8 mouse cellular contexts compared by ENCODE assay signal in genomic region chr19:45317473-45317882, GRCm38 (mm10). TPM values are rescaled to one million over a fixed set of nuclear protein-coding genes. Genes with fewer than 3 reads are reported as not detected.
A peak's percentile ranks its signal among the peaks of the same experiment; 100 is the strongest.
DNase-seq lines count a peak whose midpoint lies in the region; ATAC-seq and TF ChIP-seq lines count a peak whose summit lies in the region.
"Had no signal": no experiment of that assay in that cellular context is flagged by ENCODE, and none has a peak within 500 bp of the region (broad histone marks: within the 10 kb centered on the region; RNA-seq: fewer than 3 reads in every experiment).

No protein-coding gene starts in this region.

- no peaks in the 10 kb centered on the region for H3K4me1 ChIP-seq in kidney, adult 2 months (ENCODE audit: control insufficient read depth, insufficient read depth, low read length)
- peaks cover 14% of the 10 kb centered on the region; the same call in 1 of the 2 replicates for H3K4me1 ChIP-seq in forebrain, embryonic 16.5 days (replicated peaks; ENCODE audit: control insufficient read depth, insufficient read depth, low read length)
- H3K4me1 ChIP-seq in neural tube, embryonic 13.5 days (replicated peaks): peaks cover 36% of the 10 kb centered on the region

- no peak for TF ChIP-seq POLR2A in kidney, adult 2 months (IDR thresholded peaks at IDR 0.05; ENCODE audit: low read depth, low read length)
- no peak for TF ChIP-seq POLR2A in brain, embryonic 14.5 days (IDR thresholded peaks at IDR 0.05; ENCODE audit: borderline replicate concordance, extremely low read depth, insufficient read depth, insufficient read length, poor library complexity, severe bottlenecking)

- no peaks in the 10 kb centered on the region for H3K36me3 ChIP-seq in kidney, adult 2 months (ENCODE audit: control insufficient read depth, insufficient read depth, low read length)
- H3K36me3 ChIP-seq in forebrain, embryonic 16.5 days (ENCODE audit: control insufficient read depth, insufficient read depth): no peaks in the 10 kb centered on the region
- H3K36me3 ChIP-seq in neural tube, embryonic 13.5 days: no peaks in the 10 kb centered on the region

- H3K9me3 ChIP-seq in forebrain, embryonic 16.5 days (ENCODE audit: control insufficient read depth, low read length): no peaks in the 10 kb centered on the region
- H3K9me3 ChIP-seq in neural tube, embryonic 13.5 days: no peaks in the 10 kb centered on the region

- WGBS in kidney, adult 2 months: 32% methylated on average over 13 of the region's 13 CpGs
- WGBS in forebrain, embryonic 16.5 days: 43% methylated on average over 13 of the region's 13 CpGs
- 19% methylated on average over 13 of the region's 13 CpGs for WGBS in neural tube, embryonic 13.5 days

- no peak overlapping the region for H3K4me2 ChIP-seq in forebrain, embryonic 16.5 days (ENCODE audit: low read length)
- peak overlapping the region; percentile 36 for H3K4me2 ChIP-seq in neural tube, embryonic 13.5 days

- no peak overlapping the region for H3K9ac ChIP-seq in forebrain, embryonic 16.5 days (replicated peaks; ENCODE audit: low read depth, low read length)
- peak overlapping the region; percentile 57 for H3K9ac ChIP-seq in neural tube, embryonic 13.5 days

- H3K27ac ChIP-seq in kidney, adult 2 months (ENCODE audit: insufficient read depth, low read depth, low read length): no peak overlapping the region
- peak overlapping the region; percentile 61 for H3K27ac ChIP-seq in forebrain, embryonic 16.5 days (ENCODE audit: low read length)
- peak overlapping the region; percentile 89 for H3K27ac ChIP-seq in neural tube, embryonic 13.5 days (replicated peaks)

- DNase-seq in kidney, postnatal 4 days: peak; percentile 39 to 60
- DNase-seq in kidney, adult 2 months: no peak
- peak; percentile 53 for DNase-seq in brain, embryonic 14.5 days (ENCODE audit: low read depth)
- DNase-seq in spleen, postnatal 36 days (ENCODE audit: low spot score in 2 of 2): no peak
- DNase-seq: thymus, adult 2 months had no signal

- H3K27me3 ChIP-seq in kidney, adult 2 months (replicated peaks; ENCODE audit: control insufficient read depth, insufficient read depth, low read length): no peaks in the 10 kb centered on the region
- no peaks in the 10 kb centered on the region for H3K27me3 ChIP-seq in forebrain, embryonic 16.5 days (replicated peaks; ENCODE audit: control insufficient read depth, insufficient read depth, low read length)
- no peaks in the 10 kb centered on the region for H3K27me3 ChIP-seq in neural tube, embryonic 13.5 days

- H3K4me3 ChIP-seq in kidney, adult 2 months (ENCODE audit: insufficient read depth, low read depth, low read length): no peak overlapping the region
- no peak overlapping the region for H3K4me3 ChIP-seq in forebrain, embryonic 16.5 days (replicated peaks; ENCODE audit: low read length)
- no peak overlapping the region for H3K4me3 ChIP-seq in neural tube, embryonic 13.5 days

- no peak for TF ChIP-seq CTCF in kidney, adult 2 months (conservative IDR thresholded peaks at IDR 0.05; ENCODE audit: insufficient read depth, insufficient read length, low read depth, low read length)
- TF ChIP-seq CTCF in brain, embryonic 14.5 days (IDR thresholded peaks at IDR 0.05; ENCODE audit: borderline replicate concordance, extremely low read depth, insufficient read depth, insufficient read length): no peak

- ATAC-seq in forebrain, embryonic 16.5 days: peak; percentile 31; the same call in 1 of the 2 replicates
- ATAC-seq in neural tube, embryonic 13.5 days (ENCODE audit: low read depth): peak; percentile 66
- no peak for ATAC-seq in cerebellum, adult (ENCODE audit: insufficient number of reproducible peaks, low FRiP score, low TSS enrichment)

RNA-seq across cellular contexts. Expression of gene Btrc, which starts 46.1 kb away (rescaled TPM):
- polyA plus RNA-seq in kidney, adult 2 months (2012; rRNA removed): 18.3 and 23.4 TPM in 2 replicates
- polyA plus RNA-seq in brain, embryonic 14.5 days (2012; rRNA removed): 45.1 and 55.9 TPM in 2 replicates
- 65.1 and 65.8 TPM in 2 replicates for polyA plus RNA-seq in forebrain, embryonic 16.5 days (2015; fragmentation: Nextera tagmentation; extraction: Ambion mirVana)
- 67.7 and 72.7 TPM in 2 replicates for polyA plus RNA-seq in neural tube, embryonic 13.5 days (2015; fragmentation: Nextera tagmentation; extraction: Ambion mirVana)

Comparison
In these comparisons a context has a peak if more than half of its experiments do, and no peak if none do; other contexts are left out.
1. DNase-seq: peak in kidney, postnatal 4 days (2 of 2) and brain, embryonic 14.5 days (single experiment); none in kidney, adult 2 months (single experiment) and spleen, postnatal 36 days (0 of 2).